In the genomic region with DNA sequence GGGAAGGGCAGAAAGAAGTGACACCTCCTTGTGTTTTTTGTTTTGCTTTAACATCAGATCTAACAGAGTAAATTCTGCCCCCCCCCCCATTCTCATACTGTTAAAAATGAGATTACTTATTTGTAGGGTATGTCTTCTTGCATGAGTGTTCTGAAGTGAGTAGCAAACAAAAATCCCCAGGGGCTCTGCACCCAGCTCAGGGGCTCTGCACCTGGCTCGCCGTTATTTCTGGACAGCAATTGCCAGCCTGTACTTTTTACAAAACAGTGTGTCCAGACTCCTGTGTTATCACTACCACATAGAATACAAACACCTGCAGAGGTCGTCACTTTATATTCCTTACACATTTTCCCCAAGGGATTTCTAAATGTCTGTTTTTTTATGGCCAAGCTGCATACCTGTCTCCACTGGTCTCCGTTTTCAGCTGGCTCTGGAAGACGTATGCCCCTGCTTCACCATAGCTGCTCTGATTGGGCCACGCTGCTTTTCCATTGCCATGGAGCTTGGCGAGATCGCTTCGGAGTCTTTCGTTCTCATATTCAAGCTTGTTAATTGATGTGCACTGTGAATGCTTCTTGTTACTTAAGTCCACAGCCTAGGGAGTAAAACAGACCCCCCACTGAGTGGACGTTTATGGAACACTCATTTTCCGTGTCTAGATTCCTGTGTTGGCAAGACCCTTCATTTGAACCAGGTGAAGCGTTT, we compare ENCODE assay signal across 26 mouse cellular contexts. TPM values are rescaled to one million over a fixed set of nuclear protein-coding genes. Genes with fewer than 3 reads are reported as not detected.
DNase-seq lines count a peak whose midpoint lies in the region; ATAC-seq lines count a peak whose summit lies in the region.
"Had no signal": no experiment of that assay in that cellular context is flagged by ENCODE, and none has a peak within 500 bp of the region (broad histone marks: within the 10 kb centered on the region; RNA-seq: fewer than 3 reads in every experiment).

No protein-coding gene starts in this region.

- H3K27ac ChIP-seq in forebrain, embryonic 11.5 days (ENCODE audit: low read depth, low read length) = no peak overlapping the region
- H3K27ac ChIP-seq in forebrain, embryonic 15.5 days (replicated peaks) = no peak overlapping the region
- no peak overlapping the region for H3K27ac ChIP-seq in midbrain, embryonic 11.5 days (ENCODE audit: low read depth, low read length)
- no peak overlapping the region for H3K27ac ChIP-seq in midbrain, embryonic 16.5 days (ENCODE audit: low read length)
- H3K27ac ChIP-seq in limb, embryonic 11.5 days (replicated peaks; ENCODE audit: low read depth, low read length) = no peak overlapping the region
- H3K27ac ChIP-seq: gastrocnemius, adult 2 months; heart, embryonic 15.5 days; hindbrain, embryonic 14.5 days; kidney, postnatal 0 days; liver, embryonic 13.5 days; neural tube, embryonic 12.5 days; stomach, embryonic 15.5 days had no signal

- DNase-seq in forebrain, embryonic 11.5 days (ENCODE audit: low spot score) = no peak
- DNase-seq in midbrain, embryonic 11.5 days (ENCODE audit: low spot score, missing footprints) = peak; percentile 21
- DNase-seq in limb, embryonic 11.5 days (ENCODE audit: low spot score) = peak; percentile 52
- DNase-seq in thymus, postnatal 25 days = no peak
- no peak for DNase-seq in ovary, postnatal 36 days (ENCODE audit: low spot score)
- DNase-seq: adrenal gland, postnatal 10 days; cerebellum, adult 2 months; cerebellum, postnatal 36 days; gastrocnemius, adult 2 months; heart, postnatal 4 days; kidney, adult 18-20 months; left cerebral cortex, postnatal 4 days; liver, embryonic 13.5 days; lung, adult 2 months; lung, postnatal 14 days; midbrain, embryonic 14.5 days; right cerebral cortex, adult 18-20 months; thymus, postnatal 36 days had no signal

- H3K4me2 ChIP-seq in forebrain, embryonic 11.5 days (ENCODE audit: low read depth, low read length, severe bottlenecking) = no peak overlapping the region
- H3K4me2 ChIP-seq in forebrain, embryonic 15.5 days (replicated peaks) = no peak overlapping the region
- no peak overlapping the region for H3K4me2 ChIP-seq in midbrain, embryonic 11.5 days
- no peak overlapping the region for H3K4me2 ChIP-seq in midbrain, embryonic 16.5 days (ENCODE audit: low read length)
- H3K4me2 ChIP-seq in limb, embryonic 11.5 days (ENCODE audit: low read depth, severe bottlenecking) = no peak overlapping the region
- H3K4me2 ChIP-seq: heart, embryonic 15.5 days; hindbrain, embryonic 14.5 days; liver, embryonic 13.5 days; neural tube, embryonic 12.5 days; stomach, embryonic 15.5 days had no signal

- no peak overlapping the region for H3K9ac ChIP-seq in forebrain, embryonic 11.5 days (ENCODE audit: low read length)
- H3K9ac ChIP-seq in forebrain, embryonic 15.5 days (replicated peaks) = no peak overlapping the region
- H3K9ac ChIP-seq in midbrain, embryonic 11.5 days (ENCODE audit: low read length) = no peak overlapping the region
- no peak overlapping the region for H3K9ac ChIP-seq in midbrain, embryonic 16.5 days (ENCODE audit: low read depth, low read length)
- H3K9ac ChIP-seq in limb, embryonic 11.5 days (ENCODE audit: low read length) = no peak overlapping the region
- H3K9ac ChIP-seq: heart, embryonic 15.5 days; hindbrain, embryonic 14.5 days; liver, embryonic 13.5 days; neural tube, embryonic 12.5 days; stomach, embryonic 15.5 days had no signal

- WGBS in forebrain, embryonic 11.5 days = 69% methylated on average over 13 of the region's 13 CpGs
- 50% methylated on average over 13 of the region's 13 CpGs for WGBS in forebrain, embryonic 15.5 days
- 84% methylated on average over 13 of the region's 13 CpGs for WGBS in midbrain, embryonic 11.5 days
- WGBS in midbrain, embryonic 16.5 days = 79% methylated on average over 13 of the region's 13 CpGs
- 35% methylated on average over 13 of the region's 13 CpGs for whole genome bisulfite sequencing in limb, embryonic 11.5 days

- H3K9me3 ChIP-seq in forebrain, embryonic 11.5 days (ENCODE audit: control insufficient read depth, low read length) = no peaks in the 10 kb centered on the region
- H3K9me3 ChIP-seq in forebrain, embryonic 15.5 days = no peaks in the 10 kb centered on the region
- no peaks in the 10 kb centered on the region for H3K9me3 ChIP-seq in midbrain, embryonic 11.5 days (ENCODE audit: control insufficient read depth, low read length)
- no peaks in the 10 kb centered on the region for H3K9me3 ChIP-seq in midbrain, embryonic 16.5 days (replicated peaks; ENCODE audit: control insufficient read depth, low read length, poor library complexity, severe bottlenecking)
- no peaks in the 10 kb centered on the region for H3K9me3 ChIP-seq in limb, embryonic 11.5 days (ENCODE audit: control insufficient read depth, low read length)
- H3K9me3 ChIP-seq: heart, embryonic 15.5 days; liver, embryonic 13.5 days; neural tube, embryonic 12.5 days; stomach, embryonic 15.5 days had no signal

- H3K4me1 ChIP-seq in forebrain, embryonic 11.5 days (replicated peaks; ENCODE audit: control insufficient read depth, insufficient read depth, low read length) = no peaks in the 10 kb centered on the region
- H3K4me1 ChIP-seq in forebrain, embryonic 15.5 days = no peaks in the 10 kb centered on the region
- H3K4me1 ChIP-seq in midbrain, embryonic 11.5 days (ENCODE audit: control insufficient read depth, insufficient read depth, low read length) = no peaks in the 10 kb centered on the region
- H3K4me1 ChIP-seq in midbrain, embryonic 16.5 days (ENCODE audit: control insufficient read depth, insufficient read depth, low read length) = no peaks in the 10 kb centered on the region
- 0 out of 2 replicates have a peak, but pooled peaks cover 2% of the 10 kb centered on the region for H3K4me1 ChIP-seq in limb, embryonic 11.5 days (ENCODE audit: control insufficient read depth, insufficient read depth, low read length)
- H3K4me1 ChIP-seq: heart, embryonic 15.5 days; liver, embryonic 13.5 days; neural tube, embryonic 12.5 days; stomach, embryonic 15.5 days had no signal

- no peaks in the 10 kb centered on the region for H3K36me3 ChIP-seq in forebrain, embryonic 11.5 days (ENCODE audit: control insufficient read depth, insufficient read depth, low read length)
- no peaks in the 10 kb centered on the region for H3K36me3 ChIP-seq in forebrain, embryonic 15.5 days
- no peaks in the 10 kb centered on the region for H3K36me3 ChIP-seq in midbrain, embryonic 11.5 days (ENCODE audit: control insufficient read depth, insufficient read depth, low read length)
- no peaks in the 10 kb centered on the region for H3K36me3 ChIP-seq in midbrain, embryonic 16.5 days (ENCODE audit: control insufficient read depth, insufficient read depth, low read length)
- H3K36me3 ChIP-seq in limb, embryonic 11.5 days (ENCODE audit: control insufficient read depth, insufficient read depth, low read length) = no peaks in the 10 kb centered on the region
- H3K36me3 ChIP-seq: heart, embryonic 15.5 days; liver, embryonic 13.5 days; neural tube, embryonic 12.5 days; stomach, embryonic 15.5 days had no signal

- no peaks in the 10 kb centered on the region for H3K27me3 ChIP-seq in forebrain, embryonic 11.5 days (ENCODE audit: control insufficient read depth, insufficient read depth, low read length)
- no peaks in the 10 kb centered on the region for H3K27me3 ChIP-seq in forebrain, embryonic 15.5 days
- no peaks in the 10 kb centered on the region for H3K27me3 ChIP-seq in midbrain, embryonic 11.5 days (ENCODE audit: control insufficient read depth, insufficient read depth, low read length)
- H3K27me3 ChIP-seq in midbrain, embryonic 16.5 days (ENCODE audit: control insufficient read depth, insufficient read depth, low read depth, low read length) = no peaks in the 10 kb centered on the region
- H3K27me3 ChIP-seq in limb, embryonic 11.5 days (ENCODE audit: control insufficient read depth, insufficient read depth, low read length) = no peaks in the 10 kb centered on the region
- H3K27me3 ChIP-seq: heart, embryonic 15.5 days; liver, embryonic 13.5 days; neural tube, embryonic 12.5 days; stomach, embryonic 15.5 days had no signal

- 0 out of 2 replicates have a peak, but pooled peaks have one; percentile 39 for ATAC-seq in forebrain, embryonic 11.5 days (replicated peaks; ENCODE audit: low FRiP score)
- ATAC-seq in forebrain, embryonic 15.5 days (replicated peaks) = no peak
- ATAC-seq in midbrain, embryonic 11.5 days (ENCODE audit: low FRiP score) = no peak
- ATAC-seq in midbrain, embryonic 16.5 days = no peak
- peak; percentile 39; the same call in 1 of the 2 replicates for ATAC-seq in limb, embryonic 11.5 days (ENCODE audit: insufficient number of reproducible peaks, low FRiP score, low TSS enrichment, low read depth)
- ATAC-seq: inflammation-experienced regulatory T-cells, adult 6 months had no signal

- H3K4me3 ChIP-seq in forebrain, embryonic 11.5 days (ENCODE audit: low read depth, low read length) = no peak overlapping the region
- no peak overlapping the region for H3K4me3 ChIP-seq in forebrain, embryonic 15.5 days
- no peak overlapping the region for H3K4me3 ChIP-seq in midbrain, embryonic 11.5 days (ENCODE audit: low read depth, low read length)
- H3K4me3 ChIP-seq in midbrain, embryonic 16.5 days (ENCODE audit: low read depth, low read length) = no peak overlapping the region
- no peak overlapping the region for H3K4me3 ChIP-seq in limb, embryonic 11.5 days (ENCODE audit: low read depth, low read length)
- H3K4me3 ChIP-seq: gastrocnemius, adult 2 months; heart, embryonic 15.5 days; liver, embryonic 13.5 days; neural tube, embryonic 12.5 days; stomach, embryonic 15.5 days had no signal

RNA-seq across cellular contexts. Expression of a gene that starts 52.8 kb away (rescaled TPM):
- polyA plus RNA-seq in forebrain, embryonic 11.5 days (2014; fragmentation: Nextera tagmentation; extraction: Ambion mirVana) = 0.67 and 1.5 TPM in 2 replicates
- 1.6 and 1.9 TPM in 2 replicates for polyA plus RNA-seq in forebrain, embryonic 15.5 days (2015; fragmentation: Nextera tagmentation; extraction: Ambion mirVana)
- 0.32 and 0.52 TPM in 2 replicates for polyA plus RNA-seq in midbrain, embryonic 11.5 days (2014; fragmentation: Nextera tagmentation; extraction: Ambion mirVana)
- polyA plus RNA-seq in midbrain, embryonic 16.5 days (2015; fragmentation: Nextera tagmentation; extraction: Ambion mirVana) = 1.9 and 3.1 TPM in 2 replicates
- 0.21 TPM in 1 of 2 replicates, not detected in the other for polyA plus RNA-seq in limb, embryonic 11.5 days (2014; fragmentation: Nextera tagmentation; extraction: Ambion mirVana)
- polyA plus RNA-seq: liver, embryonic 13.5 days had no signal

Comparison
In these comparisons a context has a peak if more than half of its experiments do, and no peak if none do; other contexts are left out.
1. ATAC-seq: peak in forebrain, embryonic 11.5 days (single experiment) and limb, embryonic 11.5 days (single experiment); none in forebrain, embryonic 15.5 days (single experiment), midbrain, embryonic 11.5 days (single experiment) and midbrain, embryonic 16.5 days (single experiment).
2. DNase-seq: peak in midbrain, embryonic 11.5 days (single experiment) and limb, embryonic 11.5 days (single experiment); none in forebrain, embryonic 11.5 days (single experiment), thymus, postnatal 25 days (single experiment) and ovary, postnatal 36 days (single experiment).